Mouse (Mus musculus) ES-E14 (cell line): Measurements from ENCODE around the gene Lmtk3. TPM values are rescaled to one million over a fixed set of nuclear protein-coding genes. Genes with fewer than 3 reads are reported as not detected.

Source experiments
- DNase-seq: peaks from one replicate; pipeline ENCODE4 v3.0.0-alpha.2; 2013; ENCODE audit warnings: low read depth, low spot score
- H3K27ac ChIP-seq: 2 replicates; pipeline ENCODE4 v1.5.1; 2012; ENCODE audit warnings: low read depth, mild to moderate bottlenecking, low read length, moderate library complexity, mixed read lengths; ENCODE audit not compliant: poor library complexity, insufficient read depth, severe bottlenecking
- H3K36me3 ChIP-seq: 2 replicates; pipeline ENCODE4 v1.6.1; 2012; ENCODE audit warnings: mild to moderate bottlenecking, low read length, moderate library complexity, mixed read lengths; ENCODE audit not compliant: control insufficient read depth, poor library complexity, insufficient read depth, severe bottlenecking
- H3K4me1 ChIP-seq, 2 experiments: fragments of 150-350 bp in 1 of 2; sonication (generic) in 1 of 2; 2 replicates each; pipeline ENCODE4 v1.6.1; 2012; ENCODE audit warnings: low read length in 2 of 2, mild to moderate bottlenecking in 1 of 2, mixed read lengths in 1 of 2; ENCODE audit not compliant: control insufficient read depth in 2 of 2, insufficient read depth in 2 of 2, poor library complexity in 1 of 2
- H3K4me3 ChIP-seq, 2 experiments: fragments of 150-350 bp in 1 of 2; sonication (generic) in 1 of 2; 2 replicates each; pipeline ENCODE4 v1.5.1; 2012; ENCODE audit warnings: low read length in 2 of 2, low read depth in 1 of 2, mild to moderate bottlenecking in 1 of 2, mixed read lengths in 1 of 2; ENCODE audit not compliant: insufficient read depth in 1 of 2, poor library complexity in 1 of 2, severe bottlenecking in 1 of 2
- H3K9ac ChIP-seq: 2 replicates; pipeline ENCODE4 v1.6.1; 2012; ENCODE audit warnings: low read depth, mild to moderate bottlenecking, low read length, mixed read lengths; ENCODE audit not compliant: poor library complexity, insufficient read depth, severe bottlenecking
- H3K9me3 ChIP-seq: fragments of 150-350 bp; sonication (generic); 2 replicates; pipeline ENCODE4 v1.6.1; 2012; ENCODE audit warnings: low read depth, mild to moderate bottlenecking, low read length; ENCODE audit not compliant: control insufficient read depth, insufficient read depth
- CHD2 ChIP-seq: IDR thresholded peaks from 2 replicates; pipeline ENCODE4 v1.6.1; 2014; ENCODE audit warnings: mild to moderate bottlenecking, low read depth, low read length, inconsistent platforms
- HCFC1 ChIP-seq: IDR thresholded peaks from 2 replicates; pipeline ENCODE4 v1.6.1; 2012; ENCODE audit warnings: low read length, inconsistent platforms, borderline replicate concordance; ENCODE audit not compliant: insufficient read depth
- MAFK ChIP-seq: IDR thresholded peaks from 2 replicates; pipeline ENCODE4 v1.6.1; 2014; ENCODE audit warnings: mild to moderate bottlenecking, low read depth, low read length, inconsistent platforms; ENCODE audit not compliant: insufficient read depth
- ZC3H11A ChIP-seq: IDR thresholded peaks from 2 replicates; pipeline ENCODE4 v1.6.1; 2012; ENCODE audit warnings: low read depth, mild to moderate bottlenecking, inconsistent platforms, low read length, borderline replicate concordance
- ZNF384 ChIP-seq: IDR thresholded peaks from 2 replicates; pipeline ENCODE4 v1.6.1; 2012; ENCODE audit warnings: low read depth, low read length, inconsistent platforms
- in situ Hi-C, 2 experiments: fragments of 600-800 bp; cut with MboI; formaldehyde crosslinking; loops; one replicate each; pipeline ENCODE4 v1.15.1; 2025; ENCODE audit warnings: low sequenced_read_pairs in 2 of 2, inconsistent platforms in 1 of 2; ENCODE audit not compliant: unreplicated experiment in 2 of 2
- total RNA-seq: library from RNA; depleted of rRNA; stranded (reverse); fragments of 300-350 nt; gene quantifications from 2 replicates; pipeline ENCODE4 v1.2.3, GENCODE M21; 2012; rRNA removed

The Lmtk3 gene
- total RNA-seq, 1 experiment, result 7.2 TPM

DNA sequence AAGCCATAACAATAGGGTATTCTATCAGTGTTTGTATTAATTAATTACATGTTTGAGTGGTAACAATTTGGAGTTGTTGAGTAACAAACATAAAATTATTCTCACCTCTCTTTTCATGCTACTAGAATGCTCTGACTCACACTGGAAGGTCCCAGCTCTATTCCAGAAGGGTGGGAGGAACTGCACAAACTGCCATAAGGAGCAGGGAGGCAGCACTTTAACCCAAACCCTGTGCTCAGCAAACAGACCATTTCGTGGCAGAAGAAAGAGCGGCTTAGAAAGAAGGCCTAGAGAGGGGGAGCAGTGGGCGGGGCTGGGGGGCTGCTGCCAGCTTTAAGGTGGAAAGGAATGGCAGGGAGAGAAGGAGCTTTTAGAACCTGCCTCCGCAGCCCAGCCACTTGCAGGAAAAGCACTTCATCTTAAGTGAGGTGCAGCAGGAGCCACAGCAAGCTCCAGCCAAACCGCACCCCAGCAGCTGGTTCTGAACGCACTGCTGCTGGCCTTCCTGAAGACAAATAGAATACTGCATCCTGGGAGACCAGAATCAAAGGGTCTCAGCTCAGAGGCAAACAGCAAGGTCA is 65.0 kb downstream of the Lmtk3 start:
- no peaks in the 10 kb centered on the region for H3K9me3 ChIP-seq
- in situ Hi-C loops, result no loop called here
- DNase-seq, result no peak
- H3K9ac ChIP-seq, result no peak overlapping the region
- no peak overlapping the region for H3K4me3 ChIP-seq
- no peaks in the 10 kb centered on the region for H3K36me3 ChIP-seq
- no peaks in the 10 kb centered on the region for H3K4me1 ChIP-seq
- TF ChIP-seq HCFC1 (no peak), ZC3H11A (no peak), MAFK (no peak), ZNF384 (no peak), CHD2 (no peak)
- no peak overlapping the region for H3K27ac ChIP-seq

GRCm38 (mm10) chr7:45850661-45851060 is 67.1 kb downstream of the Lmtk3 start:
- Histone ChIP-seq H3K4me3 (no peak overlapping the region), H3K9me3 (no peaks in the 10 kb centered on the region), H3K4me1 (no peaks in the 10 kb centered on the region), H3K36me3 (no peaks in the 10 kb centered on the region), H3K9ac (no peak overlapping the region), H3K27ac (no peak overlapping the region)
- in situ Hi-C loops, result no loop called here
- no peak for TF ChIP-seq CHD2
- no peak for TF ChIP-seq HCFC1
- TF ChIP-seq ZC3H11A, result no peak
- no peak for TF ChIP-seq ZNF384
- no peak for TF ChIP-seq MAFK
- no peak for DNase-seq

DNA sequence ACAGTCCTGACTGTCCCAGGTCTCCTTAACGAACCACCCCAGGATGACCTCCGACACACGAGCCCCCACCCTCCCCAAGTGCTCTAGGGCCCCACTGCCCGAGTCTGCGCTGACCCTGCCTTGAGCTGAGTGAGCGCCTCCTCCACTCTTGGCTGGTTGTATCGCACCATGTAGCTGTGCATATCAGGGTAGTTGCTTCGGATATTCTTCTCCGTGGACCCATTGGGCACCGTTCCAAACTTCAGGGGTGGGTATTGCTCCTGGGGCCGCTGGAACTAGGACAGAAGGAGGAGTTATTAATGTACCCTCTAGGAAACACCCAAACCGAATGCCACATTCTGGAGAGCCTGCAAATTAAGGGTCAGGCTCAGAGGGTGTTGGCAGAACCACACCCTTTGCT is 69.6 kb downstream of the Lmtk3 start:
- in situ Hi-C loops, result no loop called here
- no peak for TF ChIP-seq HCFC1
- no peak for TF ChIP-seq ZC3H11A
- no peak for TF ChIP-seq ZNF384
- no peak for TF ChIP-seq CHD2
- TF ChIP-seq MAFK, result no peak
- Histone ChIP-seq H3K4me1 (peaks cover 2 to 4% of the 10 kb centered on the region in 2 experiments; a peak in 2 of 4 replicates), H3K9me3 (no peaks in the 10 kb centered on the region), H3K9ac (no peak overlapping the region), H3K27ac (no peak overlapping the region), H3K4me3 (no peak overlapping the region), H3K36me3 (no peaks in the 10 kb centered on the region)
- DNase-seq, result no peak

Other genes with a start within 250 kb of the Lmtk3 start
- 32.5 and 33.0 TPM in 2 replicates for gene Hsd17b14, start 228.8 kb upstream of the Lmtk3 start, total RNA-seq
- gene Bcat2, start 213.6 kb upstream of the Lmtk3 start, total RNA-seq, result 60.3 and 87.7 TPM in 2 replicates
- gene Fgf21, start 168.2 kb upstream of the Lmtk3 start, total RNA-seq, result 0.67 and 1.1 TPM in 2 replicates
- gene Fut1, start 166.4 kb upstream of the Lmtk3 start, total RNA-seq, result 0.49 and 2.5 TPM in 2 replicates
- 0.31 and 0.63 TPM in 2 replicates for gene Izumo1, start 161.9 kb upstream of the Lmtk3 start, total RNA-seq
- gene Rasip1, start 156.2 kb upstream of the Lmtk3 start, total RNA-seq, result 5.3 and 8.6 TPM in 2 replicates
- gene Mamstr, start 143.8 kb upstream of the Lmtk3 start, total RNA-seq, result 0.71 and 0.74 TPM in 2 replicates
- gene Fut2, start 117.3 kb upstream of the Lmtk3 start, total RNA-seq, result 0.27 and 0.37 TPM in 2 replicates
- gene Ntn5, start 99.7 kb upstream of the Lmtk3 start, total RNA-seq, result 0.54 and 0.74 TPM in 2 replicates
- gene Sec1, start 89.3 kb upstream of the Lmtk3 start, total RNA-seq, result 4.5 and 7.6 TPM in 2 replicates
- 4.4 and 7.9 TPM in 2 replicates for gene Car11, start 83.9 kb upstream of the Lmtk3 start, total RNA-seq
- gene Dbp, start 78.7 kb upstream of the Lmtk3 start, total RNA-seq, result 10.0 and 10.6 TPM in 2 replicates
- gene Rpl18, start 68.3 kb upstream of the Lmtk3 start, total RNA-seq, result 3,487 and 5,312 TPM in 2 replicates
- 18.7 and 21.5 TPM in 2 replicates for gene Sphk2, start 65.7 kb upstream of the Lmtk3 start, total RNA-seq
- 6.1 and 6.6 TPM in 2 replicates for gene Fam83e, start 62.5 kb upstream of the Lmtk3 start, total RNA-seq
- gene Spaca4, start 57.9 kb upstream of the Lmtk3 start, total RNA-seq, result 0.76 and 1.7 TPM in 2 replicates
- 1.6 and 2.1 TPM in 2 replicates for gene Sult2b1, start 931 bp downstream of the Lmtk3 start, total RNA-seq
- gene Cyth2, start 30.8 kb downstream of the Lmtk3 start, total RNA-seq, result 96.2 and 113 TPM in 2 replicates
- 1.6 and 2.6 TPM in 2 replicates for gene Kcnj14, start 41.0 kb downstream of the Lmtk3 start, total RNA-seq
- gene Grwd1, start 47.2 kb downstream of the Lmtk3 start, total RNA-seq, result 93.4 and 107 TPM in 2 replicates
- 73.2 and 87.2 TPM in 2 replicates for gene Kdelr1, start 89.0 kb downstream of the Lmtk3 start, total RNA-seq
- 0.67 and 0.90 TPM in 2 replicates for gene Grin2d, start 94.6 kb downstream of the Lmtk3 start, total RNA-seq
- gene Syngr4, start 113.0 kb downstream of the Lmtk3 start, total RNA-seq, result 0.74 TPM in 1 of 2 replicates, not detected in the other
- 26.0 and 34.8 TPM in 2 replicates for gene Tmem143, start 113.2 kb downstream of the Lmtk3 start, total RNA-seq
- gene Emp3, start 137.7 kb downstream of the Lmtk3 start, total RNA-seq, result 43.8 and 56.5 TPM in 2 replicates
- 7.7 and 12.5 TPM in 2 replicates for gene Ccdc114, start 140.3 kb downstream of the Lmtk3 start, total RNA-seq
- 4.7 and 7.1 TPM in 2 replicates for gene Abcc6, start 246.6 kb downstream of the Lmtk3 start, total RNA-seq
- 173 and 219 TPM in 2 replicates for gene Nomo1, start 250.0 kb downstream of the Lmtk3 start, total RNA-seq